9 mouse cellular contexts compared by ENCODE assay signal in the genomic region with DNA sequence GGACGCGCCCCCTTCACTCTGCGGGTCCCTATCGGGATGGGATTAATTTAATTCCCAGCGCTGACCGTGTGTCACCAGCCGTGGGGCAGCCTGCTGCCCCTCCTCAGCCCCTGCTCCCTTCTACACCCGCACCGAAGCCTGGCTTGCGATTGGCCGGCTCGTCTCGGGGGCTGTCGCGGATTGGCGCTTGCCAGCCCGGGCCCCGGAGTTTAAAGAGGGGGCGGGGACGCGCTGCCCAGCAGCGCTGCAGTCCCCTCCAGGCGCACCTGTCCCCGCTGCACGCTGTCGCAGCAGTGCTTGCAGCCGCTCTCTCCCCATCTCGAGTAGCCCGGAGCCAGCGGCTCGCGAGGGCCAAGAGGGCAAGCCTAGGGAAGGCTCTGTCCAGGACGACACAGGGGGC. TPM values are rescaled to one million over a fixed set of nuclear protein-coding genes. Genes with fewer than 3 reads are reported as not detected.
DNase-seq lines count a peak whose midpoint lies in the region; ATAC-seq lines count a peak whose summit lies in the region.
"Had no signal": no experiment of that assay in that cellular context is flagged by ENCODE, and none has a peak within 500 bp of the region (broad histone marks: within the 10 kb centered on the region; RNA-seq: fewer than 3 reads in every experiment).

A gene (plus strand): TSS at position 215 of the 400 bp plus-strand sequence.

- under 1% methylated on average over 33 of the region's 33 CpGs for WGBS in heart, embryonic 12.5 days
- WGBS in heart, embryonic 16.5 days = 0% methylated on average over 32 of the region's 33 CpGs
- 0% methylated on average over 33 of the region's 33 CpGs for WGBS in lung, embryonic 15.5 days

- DNase-seq in heart, adult 11 months = no peak
- DNase-seq in cerebellum, postnatal 10 days = peak; percentile 74 to 84
- DNase-seq in layer of hippocampus, adult 9-11 months = peak; percentile 48
- DNase-seq in right cerebral cortex, postnatal 4 days = peak; percentile 52
- no peak for DNase-seq in urinary bladder, postnatal 14 days (ENCODE audit: low spot score)

- H3K9me3 ChIP-seq in heart, embryonic 12.5 days (replicated peaks) = no peaks in the 10 kb centered on the region
- H3K9me3 ChIP-seq in heart, embryonic 16.5 days (replicated peaks; ENCODE audit: control insufficient read depth, low read length) = no peaks in the 10 kb centered on the region
- no peaks in the 10 kb centered on the region for H3K9me3 ChIP-seq in lung, embryonic 15.5 days
- H3K9me3 ChIP-seq: G1E had no signal

- H3K4me2 ChIP-seq in heart, embryonic 12.5 days = peak within 1 kb of the TSS; percentile 84
- H3K4me2 ChIP-seq in heart, embryonic 16.5 days (ENCODE audit: low read depth, low read length) = peak within 1 kb of the TSS; percentile 67
- H3K4me2 ChIP-seq in lung, embryonic 15.5 days = peak within 1 kb of the TSS; percentile 80

- peak; percentile 72 for ATAC-seq in heart, embryonic 12.5 days (ENCODE audit: insufficient number of reproducible peaks, low FRiP score)
- ATAC-seq in heart, embryonic 16.5 days (replicated peaks; ENCODE audit: extremely low read depth, insufficient read depth, low FRiP score) = peak; percentile 68
- ATAC-seq in lung, embryonic 15.5 days (ENCODE audit: borderline replicate concordance, extremely low read depth, low FRiP score, low TSS enrichment) = peak; percentile 51; the same call in 1 of the 2 replicates

- H3K27me3 ChIP-seq in heart, embryonic 12.5 days (replicated peaks) = peaks cover 50% of the 10 kb centered on the region
- peaks cover 23% of the 10 kb centered on the region for H3K27me3 ChIP-seq in heart, embryonic 16.5 days (ENCODE audit: control insufficient read depth, insufficient read depth, low read length)
- H3K27me3 ChIP-seq in lung, embryonic 15.5 days = peaks cover 14% of the 10 kb centered on the region

- H3K9ac ChIP-seq in heart, embryonic 12.5 days = peak within 1 kb of the TSS; percentile 22; the same call in 1 of the 2 replicates
- H3K9ac ChIP-seq in heart, embryonic 16.5 days (ENCODE audit: low read length) = peak within 1 kb of the TSS; percentile 7; the same call in 1 of the 2 replicates
- H3K9ac ChIP-seq in lung, embryonic 15.5 days = 0 out of 2 replicates have a peak within 1 kb of the TSS, but pooled peaks have one; percentile 2

- peak within 1 kb of the TSS; percentile 42 for H3K4me3 ChIP-seq in heart, embryonic 12.5 days
- peak within 1 kb of the TSS; percentile 47 for H3K4me3 ChIP-seq in heart, embryonic 16.5 days (ENCODE audit: low read length)
- H3K4me3 ChIP-seq in lung, embryonic 15.5 days = peak within 1 kb of the TSS; percentile 34

- H3K4me1 ChIP-seq in heart, embryonic 12.5 days (replicated peaks) = peaks cover 11% of the 10 kb centered on the region
- peaks cover 6% of the 10 kb centered on the region; the same call in 1 of the 2 replicates for H3K4me1 ChIP-seq in heart, embryonic 16.5 days (ENCODE audit: control insufficient read depth, insufficient read depth, low read length)
- H3K4me1 ChIP-seq in lung, embryonic 15.5 days = 0 out of 2 replicates have a peak, but pooled peaks cover 16% of the 10 kb centered on the region

- no peak within 1 kb of the TSS for H3K27ac ChIP-seq in heart, embryonic 12.5 days (ENCODE audit: poor library complexity, severe bottlenecking)
- H3K27ac ChIP-seq in heart, embryonic 16.5 days (ENCODE audit: low read length) = no peak within 1 kb of the TSS
- no peak within 1 kb of the TSS for H3K27ac ChIP-seq in lung, embryonic 15.5 days

- H3K36me3 ChIP-seq in heart, embryonic 12.5 days = no peaks in the 10 kb centered on the region
- H3K36me3 ChIP-seq in heart, embryonic 16.5 days (ENCODE audit: control insufficient read depth, insufficient read depth) = no peaks in the 10 kb centered on the region
- H3K36me3 ChIP-seq in lung, embryonic 15.5 days = no peaks in the 10 kb centered on the region
- H3K36me3 ChIP-seq: G1E had no signal

RNA-seq across cellular contexts. Expression of the gene that starts here (rescaled TPM):
- polyA plus RNA-seq in heart, embryonic 12.5 days (2016; fragmentation: Nextera tagmentation; extraction: Ambion mirVana) = 4.6 and 4.7 TPM in 2 replicates
- 5.9 and 7.2 TPM in 2 replicates for polyA plus RNA-seq in heart, embryonic 16.5 days (2015; fragmentation: Nextera tagmentation; extraction: Ambion mirVana)
- 5.6 and 7.7 TPM in 2 replicates for polyA plus RNA-seq in lung, embryonic 15.5 days (2015; fragmentation: Nextera tagmentation; extraction: Ambion mirVana)
- polyA plus RNA-seq: G1E had no signal

Comparison
In these comparisons a context has a peak if more than half of its experiments do, and no peak if none do; other contexts are left out.
1. DNase-seq: peak in cerebellum, postnatal 10 days (2 of 2), layer of hippocampus, adult 9-11 months (single experiment) and right cerebral cortex, postnatal 4 days (single experiment); none in heart, adult 11 months (single experiment) and urinary bladder, postnatal 14 days (single experiment).
2. Peak in every context shown above with its lines, with median percentiles within 50 percentile points of each other: ATAC-seq, H3K4me2 ChIP-seq, H3K4me3 ChIP-seq and H3K9ac ChIP-seq.